ENCODE assay signal across 14 mouse cellular contexts in the genomic region with DNA sequence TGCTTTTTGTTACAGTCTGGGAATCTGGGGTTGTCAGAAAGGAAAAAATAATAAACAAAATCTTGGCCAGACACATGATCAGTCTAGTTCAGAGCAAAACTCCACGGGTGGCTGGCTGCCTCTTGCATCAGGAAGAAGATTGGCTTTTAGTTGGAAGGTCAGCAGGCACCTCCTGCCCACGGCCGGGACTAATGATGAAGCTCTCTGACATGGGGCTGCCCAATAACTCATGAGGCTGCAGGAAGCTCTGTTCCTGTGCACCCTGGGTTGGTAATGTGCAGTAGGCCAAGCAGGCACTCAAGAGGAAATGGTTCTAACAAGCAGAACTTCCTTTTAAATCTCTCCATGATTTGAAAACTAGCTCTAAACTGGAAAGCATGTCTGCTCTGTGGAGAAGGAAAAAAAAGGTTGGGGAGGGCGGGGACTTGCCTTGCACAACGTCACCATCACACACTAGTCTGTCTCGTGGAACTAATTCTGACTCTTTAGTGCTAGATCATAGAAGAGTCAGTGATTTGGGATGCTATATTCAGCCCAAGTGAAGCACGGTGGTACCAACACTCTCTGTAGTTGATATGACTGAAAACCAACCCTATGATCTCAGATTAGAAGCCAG.
A peak's percentile ranks its signal among the peaks of the same experiment; 100 is the strongest.
DNase-seq lines count a peak whose midpoint lies in the region; ATAC-seq and TF ChIP-seq lines count a peak whose summit lies in the region.
"Had no signal": no experiment of that assay in that cellular context is flagged by ENCODE, and none has a peak within 500 bp of the region (broad histone marks: within the 10 kb centered on the region; RNA-seq: fewer than 3 reads in every experiment).

No protein-coding gene starts in this region.

- no peak overlapping the region for H3K4me3 ChIP-seq in kidney, adult 2 months (ENCODE audit: insufficient read depth, low read depth, low read length)
- H3K4me3 ChIP-seq in limb, embryonic 14.5 days (replicated peaks; ENCODE audit: low read length) = no peak overlapping the region
- H3K4me3 ChIP-seq: erythroblast, embryonic 14.5 days; hindbrain, embryonic 10.5 days; liver, embryonic 12.5 days had no signal

- no peak for TF ChIP-seq POLR2A in kidney, adult 2 months (IDR thresholded peaks at IDR 0.05; ENCODE audit: low read depth, low read length)
- TF ChIP-seq POLR2A in limb, embryonic 14.5 days (IDR thresholded peaks at IDR 0.05; ENCODE audit: borderline replicate concordance, extremely low read depth, insufficient read depth, insufficient read length) = no peak

- TF ChIP-seq CTCF in Patski (IDR thresholded peaks at IDR 0.05) = no peak
- TF ChIP-seq CTCF in kidney, adult 2 months (conservative IDR thresholded peaks at IDR 0.05; ENCODE audit: insufficient read depth, insufficient read length, low read depth, low read length) = no peak

- peak overlapping the region; percentile 24; the same call in 1 of the 2 replicates for H3K27ac ChIP-seq in kidney, adult 2 months (ENCODE audit: insufficient read depth, low read depth, low read length)
- H3K27ac ChIP-seq in limb, embryonic 14.5 days (replicated peaks; ENCODE audit: low read depth, low read length) = 0 out of 2 replicates have a peak overlapping the region, but pooled peaks have one; percentile 16
- H3K27ac ChIP-seq: hindbrain, embryonic 10.5 days; liver, embryonic 12.5 days had no signal

- no peak overlapping the region for H3K9ac ChIP-seq in limb, embryonic 14.5 days (ENCODE audit: low read depth, low read length, severe bottlenecking)
- H3K9ac ChIP-seq: liver, embryonic 12.5 days had no signal

- in situ Hi-C loops in Patski (cut with MboI; ENCODE audit: low pct_unique_long_range_greater_than_20kb) = no loop called here

- no peak overlapping the region for H3K4me2 ChIP-seq in limb, embryonic 14.5 days (replicated peaks; ENCODE audit: low read depth, low read length, severe bottlenecking)
- H3K4me2 ChIP-seq: liver, embryonic 12.5 days had no signal

- H3K4me1 ChIP-seq in kidney, adult 2 months (ENCODE audit: control insufficient read depth, insufficient read depth, low read length) = no peaks in the 10 kb centered on the region
- H3K4me1 ChIP-seq in limb, embryonic 14.5 days (ENCODE audit: control insufficient read depth, insufficient read depth, low read length) = peaks cover 34% of the 10 kb centered on the region
- H3K4me1 ChIP-seq: liver, embryonic 12.5 days had no signal

- WGBS in kidney, adult 2 months = 39% methylated on average over 7 of the region's 7 CpGs
- WGBS in limb, embryonic 14.5 days = 36% methylated on average over 7 of the region's 7 CpGs

- no peaks in the 10 kb centered on the region for H3K9me3 ChIP-seq in limb, embryonic 14.5 days (ENCODE audit: control insufficient read depth, low read length)
- H3K9me3 ChIP-seq: hindbrain, embryonic 10.5 days; liver, embryonic 12.5 days had no signal

- peak; percentile 39 for ATAC-seq in Patski
- no peak for ATAC-seq in limb, embryonic 14.5 days (ENCODE audit: low FRiP score, low read depth)
- no peak for ATAC-seq in erythroid progenitor cell, adult 5-6 weeks (replicated peaks; ENCODE audit: low FRiP score, poor library complexity, severe bottlenecking)
- ATAC-seq: liver, embryonic 12.5 days had no signal

- peak; percentile 25 for DNase-seq in embryo, embryonic 10 days (ENCODE audit: low spot score)
- DNase-seq in embryo, embryonic 9.5 days (ENCODE audit: extremely low spot score) = no peak
- peak; percentile 13 for DNase-seq in Patski (ENCODE audit: low read depth, low spot score)
- peak; percentile 59 for DNase-seq in kidney, adult 2 months
- DNase-seq in limb, embryonic 14.5 days (ENCODE audit: low spot score) = no peak
- DNase-seq in ovary, postnatal 14 days (ENCODE audit: low spot score) = no peak
- DNase-seq in frontal cortex, postnatal 14 days (ENCODE audit: low spot score in 2 of 2) = no peak
- DNase-seq: cerebellum, adult 11-12 months; gastrocnemius, postnatal 36 days; layer of hippocampus, adult 9-11 months had no signal

- no peaks in the 10 kb centered on the region for H3K36me3 ChIP-seq in kidney, adult 2 months (ENCODE audit: control insufficient read depth, insufficient read depth, low read length)
- no peaks in the 10 kb centered on the region for H3K36me3 ChIP-seq in limb, embryonic 14.5 days (ENCODE audit: control insufficient read depth, insufficient read depth, low read length)
- H3K36me3 ChIP-seq: hindbrain, embryonic 10.5 days; liver, embryonic 12.5 days had no signal

- CTCF ChIA-PET in Patski (lab: Charles Lee) = interaction anchor here (0.7 to 1.2 kb wide), 3 partner anchors 9 to 378 kb away, joined by 3 read pairs; no protein-coding TSS in a partner anchor

- POLR2A ChIA-PET in Patski (lab: Charles Lee) = no interaction called here

- H3K27me3 ChIP-seq in Patski = no peaks in the 10 kb centered on the region
- no peaks in the 10 kb centered on the region for H3K27me3 ChIP-seq in kidney, adult 2 months (replicated peaks; ENCODE audit: control insufficient read depth, insufficient read depth, low read length)
- no peaks in the 10 kb centered on the region for H3K27me3 ChIP-seq in limb, embryonic 14.5 days (ENCODE audit: control insufficient read depth, insufficient read depth, low read length)
- H3K27me3 ChIP-seq: liver, embryonic 12.5 days had no signal

Comparison
In these comparisons a context has a peak if more than half of its experiments do, and no peak if none do; other contexts are left out.
1. DNase-seq: peak in embryo, embryonic 10 days (single experiment), Patski (single experiment) and kidney, adult 2 months (single experiment); none in embryo, embryonic 9.5 days (single experiment), limb, embryonic 14.5 days (single experiment), ovary, postnatal 14 days (single experiment) and frontal cortex, postnatal 14 days (0 of 2).